Mouse (Mus musculus) heart, adult 18-20 months (tissue): ENCODE measurements around the gene Aurka. TPM values are rescaled to one million over a fixed set of nuclear protein-coding genes. Genes with fewer than 3 reads are reported as not detected.

ENCODE experiments used
- DNase-seq, 2 experiments: peaks; one replicate each; pipeline ENCODE4 v3.0.0; 2021 to 2022; ENCODE audit warnings: mixed read lengths in 1 of 2
- total RNA-seq, 2 experiments: library from RNA; stranded (reverse); gene quantifications; 2 replicates each; pipeline ENCODE4 v1.2.3; 2021

Aurka gene
- total RNA-seq, 2 experiments from 2014 or later: 0.55 to 0.93 TPM

GRCm38 (mm10) chr2:172381341-172381740, 11.0 kb upstream of the Aurka start:
- no peak for DNase-seq

GRCm38 (mm10) chr2:172380513-172380912, 10.2 kb upstream of the Aurka start:
- no peak for DNase-seq

DNA sequence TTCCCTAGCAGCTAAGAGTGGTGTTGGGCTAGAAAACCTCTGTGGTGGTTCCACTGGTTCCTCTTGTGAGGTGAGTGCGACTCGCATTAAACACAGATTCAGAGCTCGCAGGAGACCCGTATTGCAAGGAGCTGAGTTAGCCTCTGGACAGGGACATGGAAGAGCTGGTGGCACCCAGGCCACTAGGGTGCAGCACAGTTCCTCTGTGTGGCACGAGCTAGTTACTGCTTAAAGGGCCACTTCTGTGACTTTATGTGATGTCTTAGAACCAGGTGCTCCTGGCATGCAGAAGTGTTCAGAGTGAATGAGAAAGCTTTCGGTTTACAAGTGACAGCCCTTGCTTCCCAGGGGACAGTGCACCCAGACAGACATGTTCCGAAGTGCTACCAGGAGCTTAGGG, 8.0 kb upstream of the Aurka start:
- peak; percentile 25 to 34 for DNase-seq

DNA sequence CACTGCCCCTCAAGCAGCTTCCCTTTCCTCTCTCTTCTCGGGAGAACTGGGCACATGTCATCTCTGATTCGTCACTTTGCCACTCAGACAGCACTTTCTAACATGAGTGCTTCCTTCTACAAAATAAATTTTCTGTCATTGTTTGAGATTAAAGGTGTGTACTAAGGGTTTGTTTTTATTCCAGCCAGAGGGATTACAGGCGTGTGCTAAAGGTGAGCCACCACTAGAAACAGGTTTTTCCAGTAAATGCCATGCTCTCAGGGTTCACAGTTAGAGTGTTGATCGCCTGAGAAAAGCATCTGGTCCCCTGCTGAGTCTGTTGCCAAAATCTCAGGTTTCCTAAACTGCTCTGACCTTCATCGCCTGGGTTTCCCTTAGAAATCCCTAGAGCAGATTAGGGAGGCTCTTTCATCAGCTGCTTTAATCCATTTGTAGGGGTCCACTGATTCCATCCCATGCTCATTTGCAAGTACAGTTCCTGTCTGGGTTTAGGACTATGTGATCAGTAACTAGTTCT, 6.7 kb upstream of the Aurka start:
- no peak for DNase-seq

GRCm38 (mm10) chr2:172376551-172376950, 6.2 kb upstream of the Aurka start:
- DNase-seq: no peak

DNA sequence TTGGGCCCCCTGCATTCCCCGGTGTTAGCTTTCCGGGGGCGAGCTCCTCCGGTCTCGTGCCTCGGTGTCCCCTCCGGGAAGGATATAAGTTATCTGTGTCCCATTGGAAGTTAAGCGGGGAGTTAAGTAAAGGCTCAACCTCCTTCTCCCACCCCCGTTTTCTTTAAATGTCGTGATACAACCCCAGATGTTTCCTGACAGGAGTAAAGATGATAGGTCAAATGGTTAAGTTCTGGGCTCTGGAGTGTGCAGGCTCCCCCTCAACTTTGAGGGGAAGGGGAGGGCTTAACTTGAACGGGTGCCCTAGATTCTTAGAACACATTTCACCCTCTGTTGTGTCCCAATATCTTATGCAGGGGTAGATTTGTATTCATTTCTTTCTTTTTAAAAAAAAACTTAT, 923 bp upstream of the Aurka start:
- DNase-seq: no peak

DNA sequence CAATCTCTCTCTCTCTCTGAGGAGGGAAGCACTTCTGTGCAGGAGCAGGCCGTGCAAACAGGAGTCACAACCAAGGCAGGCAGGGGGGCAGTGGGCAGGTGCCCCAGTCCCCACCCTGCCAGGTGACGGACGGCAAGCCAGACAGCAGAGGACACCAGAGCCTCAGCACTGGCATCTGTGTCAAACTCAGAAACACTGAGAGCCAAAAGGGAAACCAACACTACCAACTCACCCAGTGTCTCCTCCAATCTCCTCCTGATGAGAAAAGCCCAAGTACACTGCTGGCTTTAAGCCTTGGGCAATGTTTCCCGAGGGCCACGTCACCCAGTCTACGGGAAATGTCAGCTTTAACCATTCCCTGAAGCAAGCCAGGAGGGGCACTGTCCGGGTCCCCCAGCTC, 7.2 kb downstream of the Aurka start:
- DNase-seq: no peak

DNA sequence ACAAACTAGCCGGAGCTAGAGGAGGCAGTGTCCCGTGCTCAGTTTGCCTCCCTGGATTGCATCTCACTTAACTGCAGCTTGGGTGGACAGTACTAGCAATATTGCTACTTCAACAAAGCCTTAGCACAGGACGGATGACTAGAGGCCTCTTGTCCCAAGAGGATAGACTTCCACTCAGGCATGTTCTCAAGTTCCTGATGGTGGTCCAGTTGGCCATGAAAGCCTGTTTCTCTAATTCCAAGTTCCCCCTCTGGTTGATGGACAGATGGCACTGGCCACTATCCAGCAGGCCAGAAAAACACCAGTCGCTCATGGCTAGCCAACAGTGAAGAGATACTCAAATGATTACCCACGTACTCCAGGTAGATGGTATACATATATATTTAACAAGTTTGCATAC, 14.5 kb downstream of the Aurka start:
- DNase-seq: no peak

DNA sequence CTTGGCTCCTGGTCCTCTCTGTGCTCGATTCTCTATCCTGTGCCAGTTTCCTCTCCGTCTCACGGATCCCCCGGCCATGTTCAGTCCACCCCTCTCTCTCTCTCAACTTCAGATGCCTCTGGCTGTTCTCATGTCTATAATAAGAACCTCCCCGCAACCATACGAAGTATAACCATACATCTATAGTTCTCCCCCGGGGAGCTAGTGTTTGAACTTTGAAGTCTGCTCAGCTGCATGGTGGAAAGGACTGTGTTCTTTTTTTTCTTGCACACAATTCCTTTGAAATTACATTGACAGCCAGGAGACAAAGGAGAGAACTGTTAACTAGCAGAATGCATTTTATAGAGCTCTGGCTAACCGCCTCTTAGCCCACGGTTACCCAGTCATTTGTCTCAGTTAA, 15.6 kb downstream of the Aurka start:
- no peak for DNase-seq

DNA sequence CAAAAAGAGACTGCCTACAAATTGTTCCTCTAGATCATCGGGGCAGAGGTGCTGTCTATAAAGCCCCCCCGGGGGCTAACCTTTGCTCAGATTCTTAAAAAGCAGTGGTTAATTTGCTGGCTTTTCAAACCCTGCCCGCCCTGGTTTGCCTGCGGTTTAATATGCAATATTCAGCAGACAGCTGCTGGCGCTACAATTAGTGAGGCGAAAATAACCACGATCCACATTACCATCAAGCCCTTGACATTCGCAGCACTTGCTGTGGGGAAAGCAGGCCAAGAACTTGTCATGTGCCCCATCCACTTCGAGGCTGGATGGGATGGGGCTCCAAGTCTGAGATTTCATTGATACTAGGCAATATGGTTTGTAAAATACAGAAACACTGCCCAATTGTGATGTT, 17.1 kb downstream of the Aurka start:
- DNase-seq: peak in 1 of 2 experiments; percentile 12

DNA sequence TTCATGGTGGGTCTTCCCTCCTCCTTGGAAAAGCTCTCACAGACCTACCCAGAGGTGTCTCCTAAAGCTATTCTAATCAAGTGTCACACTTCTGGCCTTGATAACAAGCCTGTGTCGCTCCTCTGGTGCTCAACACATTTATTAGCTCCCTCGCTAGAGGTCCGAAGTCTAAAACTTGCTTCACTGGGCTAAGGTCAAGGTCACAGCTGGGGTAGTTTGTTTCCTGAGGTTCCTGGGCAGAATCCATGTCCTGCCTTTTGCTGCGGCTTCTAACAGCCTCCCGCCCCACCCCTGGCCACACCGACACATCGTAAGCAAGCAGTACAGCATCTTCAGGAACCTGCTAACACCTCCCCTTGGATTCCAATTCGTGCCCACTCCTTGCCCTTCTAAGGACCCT, 19.6 kb downstream of the Aurka start:
- DNase-seq: no peak

DNA sequence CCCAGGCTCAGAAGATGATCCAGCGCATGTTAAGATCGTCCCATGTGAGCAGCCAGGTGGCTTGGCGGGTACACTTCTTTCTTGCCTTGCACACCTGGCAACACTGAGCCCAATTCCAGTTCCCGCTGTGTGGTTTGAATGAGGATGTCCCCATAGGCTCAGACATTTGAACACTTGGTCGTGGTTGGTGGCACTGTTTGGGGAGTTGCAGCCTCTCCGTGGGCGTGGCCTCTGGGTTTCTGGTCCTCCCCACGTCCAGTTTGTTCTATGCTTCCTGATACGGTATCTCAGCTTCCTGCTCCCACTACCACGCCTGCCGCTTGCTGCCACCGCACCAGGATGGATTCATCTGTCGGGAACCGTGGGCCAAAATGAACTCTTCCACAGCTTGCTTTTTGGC, 20.6 kb downstream of the Aurka start:
- no peak for DNase-seq

- peak; percentile 30 to 47 for DNase-seq
Measured at GRCm38 (mm10) chr2:172348297-172348950, 21.9 kb downstream of the Aurka start.

DNA sequence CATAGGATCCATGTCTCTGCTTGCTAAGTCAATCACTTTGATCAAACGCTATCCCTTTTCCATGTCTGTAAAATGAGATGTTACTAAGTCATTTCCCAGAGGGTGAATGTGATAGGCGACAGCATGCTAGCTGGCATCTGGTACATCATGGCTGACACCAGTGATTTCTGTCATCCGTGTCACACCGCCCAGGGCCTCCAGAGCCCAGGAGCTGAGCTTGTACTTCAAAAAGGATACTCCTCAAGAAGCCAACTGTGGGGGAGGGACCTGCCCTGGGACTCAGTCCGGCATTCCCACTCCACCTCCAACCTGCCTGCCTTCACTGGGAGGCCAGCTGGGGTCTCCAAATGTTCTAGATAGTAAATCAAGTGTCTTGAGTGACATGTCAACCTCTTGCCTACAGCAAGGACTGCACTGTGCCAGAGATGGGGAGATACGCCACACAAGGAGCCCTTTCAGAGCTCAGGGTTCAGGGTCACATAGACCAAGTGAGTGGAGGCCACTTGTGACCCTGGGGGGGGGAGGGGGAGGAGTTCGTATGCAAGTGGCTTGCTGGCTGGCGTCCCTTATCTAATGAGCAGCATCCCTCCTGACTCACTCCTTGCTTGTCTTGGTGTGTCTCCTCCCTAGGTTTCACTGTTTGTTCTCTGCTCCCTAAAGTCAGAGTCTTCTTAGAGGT, 23.3 kb downstream of the Aurka start:
- no peak for DNase-seq

DNA sequence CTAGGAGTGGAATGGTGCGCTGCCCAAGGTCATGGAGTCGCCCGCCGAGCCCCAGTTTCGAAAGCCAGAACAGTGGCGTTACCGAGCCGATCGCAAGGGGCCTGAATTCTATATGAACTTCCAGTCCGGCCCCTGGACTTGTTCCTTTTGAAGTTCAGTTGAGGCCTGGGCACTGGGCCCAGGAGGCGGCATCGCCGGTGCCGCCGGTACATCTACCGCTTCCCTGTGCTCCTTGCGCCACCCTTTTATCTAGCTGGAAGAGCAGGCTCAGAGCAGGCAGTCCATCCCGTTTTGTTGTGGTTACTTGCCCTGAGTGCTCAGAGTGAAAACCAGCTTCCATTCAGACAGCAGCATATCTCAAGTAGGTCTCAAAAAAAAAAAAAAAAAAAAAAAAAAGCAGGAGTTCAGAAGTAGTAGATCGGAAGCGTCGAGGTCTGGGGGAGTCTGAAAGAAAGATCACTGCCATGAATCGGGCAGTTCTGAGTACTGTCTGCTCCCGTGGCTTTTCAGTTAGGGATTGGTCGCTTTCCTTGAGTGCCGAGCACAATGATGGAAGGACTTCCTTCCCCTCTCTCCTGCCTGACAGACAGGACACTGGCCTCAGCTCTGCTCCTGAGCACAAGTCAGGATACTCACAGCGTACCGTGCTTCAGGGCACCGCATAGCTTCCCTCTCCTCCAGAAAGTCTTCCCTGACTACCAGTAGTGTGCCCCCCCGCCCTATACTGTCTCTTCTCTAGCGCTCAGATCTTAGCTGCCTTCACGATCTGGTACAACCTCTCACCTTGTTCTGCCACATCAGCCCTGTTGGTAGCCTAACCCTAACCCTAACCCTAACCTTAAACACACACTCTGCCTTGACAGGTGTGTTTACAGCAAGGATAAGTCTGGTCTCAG, 24.1 kb downstream of the Aurka start:
- DNase-seq: peak; percentile 39 to 60

- DNase-seq: peak; percentile 99
Measured at GRCm38 (mm10) chr2:172345258-172345738, 25.0 kb downstream of the Aurka start, which contains the start of gene Fam210b. Fam210b (plus strand) TSS chr2:172345565.

DNA sequence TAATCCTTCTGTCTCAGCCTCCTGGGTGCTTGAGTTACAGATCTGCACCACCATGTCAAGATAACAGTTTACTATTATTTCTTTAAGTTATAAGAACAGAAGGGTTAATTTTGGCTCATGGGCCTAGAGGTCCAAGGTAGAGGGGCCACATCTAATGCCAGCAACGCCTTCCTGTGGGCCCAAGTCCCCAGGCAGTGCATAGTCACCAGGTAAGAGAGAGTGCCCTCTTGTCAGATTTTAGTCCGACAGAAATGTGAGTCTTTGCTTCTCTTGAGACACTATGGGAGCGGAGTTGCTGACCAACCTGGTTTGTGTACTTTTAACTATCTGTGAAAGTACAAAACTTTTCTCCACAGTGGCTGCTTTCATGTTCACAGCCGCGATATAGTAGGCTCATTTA, 25.7 kb downstream of the Aurka start:
- DNase-seq: no peak

DNA sequence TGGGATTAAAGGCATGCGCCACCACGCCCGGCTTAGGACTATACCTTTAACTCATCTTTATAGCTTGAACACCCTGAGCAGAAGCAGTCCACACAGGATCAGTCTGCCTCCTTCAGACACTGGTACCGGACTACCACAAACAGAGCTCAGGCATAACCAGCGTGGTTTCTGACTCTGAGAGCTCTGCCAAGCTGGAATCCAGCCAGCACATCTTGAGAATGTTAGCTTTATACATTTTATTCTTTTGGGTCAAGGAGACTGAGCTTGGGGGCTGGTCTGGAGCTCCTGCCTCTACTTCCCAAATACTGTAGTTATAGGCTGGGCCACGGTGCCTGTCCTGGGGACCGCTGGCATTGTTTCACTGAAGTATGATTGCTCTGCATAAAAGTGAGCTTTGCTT, 26.6 kb downstream of the Aurka start:
- no peak for DNase-seq

DNA sequence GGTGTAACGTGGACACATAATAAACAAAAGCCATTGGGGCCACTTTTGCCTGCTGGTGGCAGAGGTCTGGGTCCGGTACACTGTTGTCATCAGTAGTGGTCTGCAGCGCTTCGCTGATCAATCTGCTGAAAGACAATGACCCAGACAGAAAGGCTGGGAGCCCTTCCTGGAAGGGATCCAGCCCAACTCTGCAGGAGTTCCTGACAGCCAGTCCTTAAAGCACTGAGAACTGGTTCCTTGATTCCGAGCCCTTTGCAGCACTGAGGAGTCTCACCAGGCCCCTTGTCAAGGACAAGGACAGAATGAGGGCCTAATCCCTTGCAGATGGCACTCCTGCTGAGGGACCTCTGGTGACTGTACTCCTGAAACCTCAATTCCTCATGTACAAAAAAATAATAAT, 28.7 kb downstream of the Aurka start:
- DNase-seq: no peak

DNA sequence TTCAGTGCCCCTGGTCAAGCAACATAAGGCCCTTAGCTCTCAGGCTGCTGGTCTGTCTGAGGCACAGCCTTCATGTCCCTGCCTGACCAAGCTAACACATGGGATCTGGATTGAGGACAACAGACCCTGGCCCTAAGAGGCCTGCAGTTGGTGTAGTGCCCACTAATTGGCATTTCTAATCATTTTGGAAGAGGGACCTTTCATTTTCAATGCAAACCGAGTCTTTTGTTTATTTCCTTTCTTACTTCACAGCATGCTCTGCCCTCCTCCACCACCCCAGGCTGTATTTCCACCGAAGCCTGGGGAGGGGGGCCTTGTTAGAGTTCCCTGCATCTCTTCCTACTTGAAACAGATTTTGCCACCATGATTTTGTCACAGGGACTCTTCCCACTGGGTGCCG, 29.4 kb downstream of the Aurka start:
- no peak for DNase-seq

GRCm38 (mm10) chr2:172338206-172338942, 32.0 kb downstream of the Aurka start:
- no peak for DNase-seq

GRCm38 (mm10) chr2:172329179-172329578, 41.2 kb downstream of the Aurka start:
- no peak for DNase-seq
